10 mouse cellular contexts compared by ENCODE assay signal in the genomic region with DNA sequence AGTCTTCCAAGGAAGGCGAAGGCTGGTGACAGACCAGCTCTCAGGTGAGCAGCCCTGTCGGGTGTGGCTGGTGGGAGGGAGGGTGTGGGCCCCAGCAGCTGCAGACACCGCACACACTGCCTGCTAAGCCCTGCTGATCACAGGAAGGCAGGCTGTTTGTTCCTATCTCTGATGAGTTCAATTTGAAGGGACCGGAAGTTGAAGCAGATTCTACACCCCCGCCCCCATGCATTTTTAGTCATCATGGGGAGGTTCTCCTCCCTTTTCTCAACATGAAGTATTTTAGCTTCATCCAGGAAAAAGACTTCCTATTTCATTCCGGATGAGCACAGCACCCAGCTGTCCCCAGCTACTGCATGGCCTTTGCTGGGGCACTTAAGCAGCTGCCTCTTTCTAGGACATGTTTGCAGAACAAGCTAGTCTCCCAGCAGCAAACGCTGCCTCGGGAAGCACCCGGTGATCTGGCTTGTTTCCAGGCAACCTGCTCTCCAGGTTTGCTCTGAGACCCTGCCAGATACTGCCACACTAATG. TPM values are rescaled to one million over a fixed set of nuclear protein-coding genes. Genes with fewer than 3 reads are reported as not detected.
DNase-seq lines count a peak whose midpoint lies in the region; ATAC-seq and TF ChIP-seq lines count a peak whose summit lies in the region.
"Had no signal": no experiment of that assay in that cellular context is flagged by ENCODE, and none has a peak within 500 bp of the region (broad histone marks: within the 10 kb centered on the region; RNA-seq: fewer than 3 reads in every experiment).

No protein-coding gene starts in this region.

- no peaks in the 10 kb centered on the region for H3K9me3 ChIP-seq in hindbrain, embryonic 14.5 days (ENCODE audit: control insufficient read depth, low read length)
- no peaks in the 10 kb centered on the region for H3K9me3 ChIP-seq in hindbrain, embryonic 11.5 days (ENCODE audit: control insufficient read depth, low read length)
- no peaks in the 10 kb centered on the region for H3K9me3 ChIP-seq in G1E (replicated peaks)
- H3K9me3 ChIP-seq: embryonic facial prominence, embryonic 13.5 days had no signal

- no peak overlapping the region for H3K4me2 ChIP-seq in hindbrain, embryonic 14.5 days (replicated peaks)
- no peak overlapping the region for H3K4me2 ChIP-seq in hindbrain, embryonic 11.5 days (replicated peaks; ENCODE audit: low read depth, low read length)
- H3K4me2 ChIP-seq: embryonic facial prominence, embryonic 13.5 days had no signal

- H3K4me3 ChIP-seq in hindbrain, embryonic 14.5 days (replicated peaks; ENCODE audit: low read length): no peak overlapping the region
- no peak overlapping the region for H3K4me3 ChIP-seq in hindbrain, embryonic 11.5 days (ENCODE audit: low read depth, low read length)
- no peak overlapping the region for H3K4me3 ChIP-seq in G1E (ENCODE audit: low read depth, low read length)
- H3K4me3 ChIP-seq in cortical plate, adult 2 months (ENCODE audit: insufficient read depth, low read length): no peak overlapping the region
- H3K4me3 ChIP-seq: embryonic facial prominence, embryonic 13.5 days; myocyte had no signal

- no peak for TF ChIP-seq POLR2A in cortical plate, adult 2 months (IDR thresholded peaks at IDR 0.05; ENCODE audit: extremely low read depth, insufficient read depth, low read length)

- H3K36me3 ChIP-seq in hindbrain, embryonic 14.5 days (replicated peaks; ENCODE audit: control insufficient read depth, insufficient read depth): peaks cover 39% of the 10 kb centered on the region
- no peaks in the 10 kb centered on the region; the same call in 1 of the 2 replicates for H3K36me3 ChIP-seq in hindbrain, embryonic 11.5 days (ENCODE audit: control insufficient read depth, insufficient read depth, low read length)
- H3K36me3 ChIP-seq in G1E (replicated peaks): peaks cover 84% of the 10 kb centered on the region

- 72% methylated on average over 9 of the region's 9 CpGs for WGBS in hindbrain, embryonic 14.5 days
- WGBS in hindbrain, embryonic 11.5 days: 81% methylated on average over 9 of the region's 9 CpGs

- H3K9ac ChIP-seq in hindbrain, embryonic 14.5 days: no peak overlapping the region
- H3K9ac ChIP-seq in hindbrain, embryonic 11.5 days (ENCODE audit: low read depth, low read length): no peak overlapping the region
- H3K9ac ChIP-seq: embryonic facial prominence, embryonic 13.5 days had no signal

- H3K27ac ChIP-seq in hindbrain, embryonic 14.5 days: peak overlapping the region; percentile 34; the same call in 1 of the 2 replicates
- no peak overlapping the region for H3K27ac ChIP-seq in hindbrain, embryonic 11.5 days (ENCODE audit: low read depth, low read length)
- H3K27ac ChIP-seq in cortical plate, adult 2 months (ENCODE audit: insufficient read depth, low read length): peak overlapping the region; percentile 22; the same call in 1 of the 2 replicates
- H3K27ac ChIP-seq: embryonic facial prominence, embryonic 13.5 days had no signal

- TF ChIP-seq CTCF in G1E (IDR thresholded peaks at IDR 0.05; ENCODE audit: low read depth, low read length): no peak
- no peak for TF ChIP-seq CTCF in cortical plate, adult 2 months (IDR thresholded peaks at IDR 0.05; ENCODE audit: extremely low read depth, insufficient read depth, low read length)

- no peak for DNase-seq in hindbrain, embryonic 14.5 days (ENCODE audit: low spot score)
- DNase-seq in hindbrain, embryonic 11.5 days (ENCODE audit: low spot score): no peak
- no peak for DNase-seq in G1E (ENCODE audit: low spot score)
- peak; percentile 19 for DNase-seq in lung, postnatal 36 days
- no peak for DNase-seq in kidney, postnatal 25 days
- DNase-seq in kidney, adult 11 months: no peak
- DNase-seq in B cell, adult 2 months: no peak

- ATAC-seq in hindbrain, embryonic 14.5 days (ENCODE audit: low FRiP score): no peak
- ATAC-seq in hindbrain, embryonic 11.5 days (ENCODE audit: low FRiP score): no peak
- peak; percentile 40 for ATAC-seq in G1E (ENCODE audit: extremely low read depth, insufficient number of reproducible peaks, low FRiP score, poor library complexity, severe bottlenecking)

- H3K4me1 ChIP-seq in hindbrain, embryonic 14.5 days (replicated peaks; ENCODE audit: control insufficient read depth, insufficient read depth, low read length): 0 out of 2 replicates have a peak, but pooled peaks cover 5% of the 10 kb centered on the region
- H3K4me1 ChIP-seq in hindbrain, embryonic 11.5 days (replicated peaks; ENCODE audit: control insufficient read depth, insufficient read depth, low read length): no peaks in the 10 kb centered on the region
- H3K4me1 ChIP-seq in G1E (ENCODE audit: insufficient read depth, low read depth, low read length): peaks cover 10% of the 10 kb centered on the region
- H3K4me1 ChIP-seq in cortical plate, adult 2 months (ENCODE audit: control insufficient read depth, insufficient read depth, low read length): peaks cover 7% of the 10 kb centered on the region; the same call in 1 of the 2 replicates
- H3K4me1 ChIP-seq: embryonic facial prominence, embryonic 13.5 days had no signal

- H3K27me3 ChIP-seq in hindbrain, embryonic 14.5 days (ENCODE audit: control insufficient read depth, insufficient read depth, low read length): no peaks in the 10 kb centered on the region
- H3K27me3 ChIP-seq in hindbrain, embryonic 11.5 days (ENCODE audit: control insufficient read depth, insufficient read depth, low read length): no peaks in the 10 kb centered on the region
- H3K27me3 ChIP-seq in G1E (ENCODE audit: insufficient read depth, low read length): no peaks in the 10 kb centered on the region
- H3K27me3 ChIP-seq: embryonic facial prominence, embryonic 13.5 days had no signal

RNA-seq across cellular contexts. Expression of gene Nme9, which starts 28.0 kb away (rescaled TPM):
- 0.61 and 1.5 TPM in 2 replicates for polyA plus RNA-seq in hindbrain, embryonic 14.5 days (2014; fragmentation: Nextera tagmentation; extraction: Ambion mirVana)
- 0.90 and 1.4 TPM in 2 replicates for polyA plus RNA-seq in hindbrain, embryonic 11.5 days (2014; fragmentation: Nextera tagmentation; extraction: Ambion mirVana)
- not detected in 2 replicates for total RNA-seq in G1E (2014; fragmentation: Nextera tagmentation)
- not detected in 2 replicates for total RNA-seq in G1E (2017)
- polyA plus RNA-seq in G1E (2012): not detected in 2 replicates
- 0.08 and 0.56 TPM in 2 replicates for polyA plus RNA-seq in cortical plate, adult 2 months (2012; rRNA removed)
- polyA plus RNA-seq: embryonic facial prominence, embryonic 13.5 days; myocyte had no signal

RNA-seq across cellular contexts. Expression of gene Mras, which starts 42.1 kb away (rescaled TPM):
- 55.3 and 62.9 TPM in 2 replicates for polyA plus RNA-seq in hindbrain, embryonic 14.5 days (2014; fragmentation: Nextera tagmentation; extraction: Ambion mirVana)
- polyA plus RNA-seq in hindbrain, embryonic 11.5 days (2014; fragmentation: Nextera tagmentation; extraction: Ambion mirVana): 20.7 and 22.9 TPM in 2 replicates
- total RNA-seq in G1E (2014; fragmentation: Nextera tagmentation): not detected in 2 replicates
- 2.1 TPM in 2 replicates for total RNA-seq in G1E (2017)
- 0.04 and 0.12 TPM in 2 replicates for polyA plus RNA-seq in G1E (2012)
- 176 and 178 TPM in 2 replicates for polyA plus RNA-seq in cortical plate, adult 2 months (2012; rRNA removed)

Comparison
In these comparisons a context has a peak if more than half of its experiments do, and no peak if none do; other contexts are left out.
1. RNA of gene Mras, which starts 42.1 kb away (polyA plus RNA-seq): 176 to 178 TPM in cortical plate, adult 2 months, 55.3 to 62.9 TPM in hindbrain, embryonic 14.5 days and 20.7 to 22.9 TPM in hindbrain, embryonic 11.5 days; 0.04 to 0.12 TPM in G1E; every median in the first group is over 10 times any median in the second.